Mouse (Mus musculus) frontal cortex, adult (tissue): ENCODE measurements at regions not wholly inside any gene's neighbourhood (a gene's known extent, or its start where the extent isn't known, plus 50 kb on each side); places are given as distances from the start of the nearest gene placed in this dataset.

Source experiments
- ATAC-seq: cut with Nextera tagmentation; 2 replicates; pipeline ENCODE4 v1.9.2; 2017; ENCODE audit warnings: mild to moderate bottlenecking, moderate library complexity, mixed read lengths; ENCODE audit not compliant: low TSS enrichment

- ATAC-seq: peak; percentile 97
Observed at GRCm38 (mm10) chr16:62129234-62129633, 657.4 kb downstream of the Nsun3 start.

- ATAC-seq: peak; percentile 91
Observed at GRCm38 (mm10) chr16:62128147-62128546, 658.5 kb downstream of the Nsun3 start.

GRCm38 (mm10) chr16:62125779-62126178 lies 660.8 kb downstream of the Nsun3 start:
- ATAC-seq: no peak
